Mouse (Mus musculus): ENCODE data around the gene Ptprm. TPM values are rescaled to one million over a fixed set of nuclear protein-coding genes. Genes with fewer than 3 reads are reported as not detected.

Gene Ptprm
- polyA plus RNA-seq, 1 experiment from 2014 or later, result 9.0 TPM

DNA sequence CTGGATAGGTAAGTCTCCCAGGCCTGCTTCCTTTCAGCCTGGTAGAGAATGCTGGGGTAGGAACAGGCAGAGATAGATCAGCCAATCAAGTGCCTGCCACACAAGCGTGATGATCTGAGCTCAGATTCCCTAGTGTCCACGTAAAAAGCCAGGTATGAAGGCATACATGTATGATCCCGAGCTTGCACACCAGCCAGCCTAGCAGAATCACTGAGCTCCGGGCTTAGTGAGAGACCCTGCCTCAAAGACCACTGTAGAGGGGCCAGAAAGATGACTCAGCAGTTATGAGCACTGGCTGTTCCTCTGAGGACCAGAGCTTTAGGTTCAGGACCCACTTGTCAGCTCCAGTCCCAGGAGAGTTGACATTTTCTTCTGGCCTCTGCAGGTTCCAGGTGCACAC, 52.9 kb downstream of the Ptprm start:
- DNase-seq (ENCODE audit: low spot score), result no peak
- Histone ChIP-seq H3K9me3 (replicated peaks) (no peaks in the 10 kb centered on the region), H3K4me1 (peaks cover 11% of the 10 kb centered on the region), H3K36me3 (no peaks in the 10 kb centered on the region), H3K27me3 (ENCODE audit: low read depth, poor library complexity, severe bottlenecking) (no peaks in the 10 kb centered on the region), H3K4me3 (no peak overlapping the region), H3K27ac (no peak overlapping the region)
- WGBS, result 95% methylated on average over 4 of the region's 4 CpGs

DNA sequence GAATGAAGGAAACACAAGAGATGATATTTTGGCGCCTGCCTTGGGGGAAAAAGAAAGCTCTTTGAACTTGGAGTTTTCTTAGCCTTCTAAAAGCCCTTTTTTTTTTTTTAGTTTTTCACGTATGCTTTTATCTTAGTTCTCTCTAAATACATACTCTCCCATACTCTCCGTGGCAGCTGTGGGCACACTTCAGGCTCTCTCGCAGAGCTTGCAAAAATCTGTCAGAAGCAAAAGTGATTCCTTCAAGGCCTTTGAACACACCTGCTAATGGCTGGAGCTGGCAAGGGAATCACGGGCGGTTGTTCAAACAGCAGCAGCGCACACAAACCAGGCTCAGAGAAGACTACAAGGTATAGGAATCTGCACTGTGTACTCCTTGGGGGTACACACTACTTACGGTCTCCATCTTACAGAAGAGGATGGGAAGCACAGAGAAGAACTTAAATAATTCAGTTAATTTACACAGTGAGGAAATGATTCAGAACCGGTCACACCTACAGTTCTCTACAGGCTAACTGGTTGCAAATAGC, 55.9 kb downstream of the Ptprm start:
- Histone ChIP-seq H3K9me3 (replicated peaks) (no peaks in the 10 kb centered on the region), H3K27me3 (ENCODE audit: low read depth, poor library complexity, severe bottlenecking) (no peaks in the 10 kb centered on the region), H3K4me1 (peaks cover 5% of the 10 kb centered on the region), H3K36me3 (no peaks in the 10 kb centered on the region), H3K4me3 (no peak overlapping the region), H3K27ac (no peak overlapping the region)
- no peak for DNase-seq (ENCODE audit: low spot score)
- WGBS, result 87% methylated on average over 9 of the region's 9 CpGs

DNA sequence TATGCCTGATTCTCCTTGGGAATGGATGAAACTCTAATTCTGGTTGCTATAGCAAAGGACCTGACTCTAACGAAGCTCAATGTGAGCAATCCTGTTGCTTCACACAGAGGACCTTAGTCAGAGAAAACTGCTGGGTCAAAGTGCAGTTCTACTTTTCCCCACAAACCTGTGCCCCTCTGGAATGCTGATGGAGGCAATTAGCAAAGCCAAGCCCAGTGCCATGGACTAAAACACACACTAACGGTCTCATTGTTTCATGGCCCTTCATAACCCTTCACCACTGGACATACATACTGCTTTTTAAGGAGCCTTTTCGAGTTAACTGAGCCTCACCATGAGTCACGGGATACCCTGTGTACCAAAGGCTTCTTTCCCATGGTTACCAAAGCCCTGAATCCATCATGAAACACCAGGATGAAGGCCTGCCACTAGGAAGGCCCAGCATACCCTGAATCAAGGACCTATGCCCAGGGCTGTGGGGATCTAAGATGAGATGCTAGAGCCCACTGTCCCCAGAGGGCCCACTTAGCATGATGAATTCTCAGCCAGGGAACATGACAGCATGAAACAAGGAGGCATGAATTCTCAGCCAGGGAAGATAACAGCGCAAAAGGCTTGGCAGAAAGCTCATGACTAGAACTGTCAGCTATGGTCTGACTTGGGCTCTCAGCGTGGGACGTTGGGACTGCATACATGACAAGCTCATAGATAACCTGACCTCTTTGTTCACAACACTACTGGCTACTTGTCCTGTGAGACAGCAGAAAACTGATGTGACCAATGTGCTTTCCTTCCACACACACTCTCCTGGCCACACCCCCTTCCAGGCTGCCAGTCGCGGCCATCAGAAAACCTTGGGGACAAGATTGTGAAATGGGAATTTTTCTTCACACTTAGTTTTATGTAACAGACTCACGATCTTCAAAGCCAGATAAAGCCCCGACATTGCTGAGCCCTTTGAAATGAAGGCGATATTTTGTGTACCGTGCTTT, 57.4 kb downstream of the Ptprm start:
- WGBS, result 89% methylated on average over 13 of the region's 13 CpGs
- Histone ChIP-seq H3K27ac (no peak overlapping the region), H3K36me3 (no peaks in the 10 kb centered on the region), H3K9me3 (replicated peaks) (no peaks in the 10 kb centered on the region), H3K27me3 (ENCODE audit: low read depth, poor library complexity, severe bottlenecking) (no peaks in the 10 kb centered on the region), H3K4me3 (no peak overlapping the region), H3K4me1 (peaks cover 5% of the 10 kb centered on the region; the same call in 1 of the 2 replicates)
- no peak for DNase-seq (ENCODE audit: low spot score)

DNA sequence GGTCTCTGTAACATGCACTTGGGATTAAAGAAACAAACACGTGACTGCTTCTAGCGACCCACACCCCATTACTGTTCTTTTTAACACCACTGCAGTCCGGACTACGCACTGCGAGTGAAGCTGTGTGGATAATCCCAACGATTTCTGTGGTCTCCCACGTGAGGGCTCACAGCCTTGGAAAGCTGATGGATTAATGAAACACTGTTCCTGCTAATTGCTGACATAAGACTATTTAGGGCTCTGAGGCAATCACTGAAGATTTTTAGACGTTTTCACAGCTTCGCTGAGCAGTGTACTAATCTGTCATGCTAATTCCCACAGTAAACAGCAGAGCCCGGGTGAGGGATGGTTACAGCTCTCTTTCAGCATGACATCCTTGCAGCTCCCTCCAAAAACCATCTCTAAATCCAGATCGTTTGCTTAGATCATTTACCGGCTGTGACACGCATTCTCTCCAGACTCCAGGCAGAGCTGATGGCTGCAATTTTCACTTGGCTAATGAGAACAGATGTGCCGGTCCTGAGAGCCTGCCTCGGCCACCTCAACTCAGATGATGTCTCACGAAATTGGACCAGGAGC, 63.5 kb downstream of the Ptprm start:
- WGBS, result 22% methylated on average over 16 of the region's 16 CpGs
- Histone ChIP-seq H3K27ac (no peak overlapping the region), H3K4me3 (peak overlapping the region; percentile 22), H3K27me3 (ENCODE audit: low read depth, poor library complexity, severe bottlenecking) (peaks cover 10% of the 10 kb centered on the region), H3K36me3 (no peaks in the 10 kb centered on the region), H3K9me3 (replicated peaks) (no peaks in the 10 kb centered on the region), H3K4me1 (peaks cover 23% of the 10 kb centered on the region)
- DNase-seq (ENCODE audit: low spot score), result no peak

DNA sequence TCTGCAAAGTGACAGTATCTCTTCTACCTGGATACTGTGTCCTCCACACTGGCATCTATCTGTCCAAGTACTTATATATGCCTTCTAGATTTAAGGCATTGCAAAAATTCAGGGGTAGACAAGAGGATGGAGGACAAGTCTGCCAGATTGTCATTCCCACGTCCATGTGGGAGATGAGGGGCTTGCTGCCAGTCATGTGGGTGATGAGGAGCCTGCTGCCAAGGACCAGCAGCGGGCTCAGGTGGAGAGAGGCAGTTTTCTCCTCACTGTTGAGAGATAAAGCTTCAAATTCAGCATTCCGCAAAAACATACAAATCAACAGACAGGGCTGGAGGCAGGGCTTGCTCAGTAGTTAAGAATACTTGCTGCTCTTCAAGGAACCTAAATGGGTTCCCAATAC, 66.8 kb downstream of the Ptprm start:
- Histone ChIP-seq H3K4me3 (no peak overlapping the region), H3K36me3 (no peaks in the 10 kb centered on the region), H3K9me3 (replicated peaks) (no peaks in the 10 kb centered on the region), H3K27ac (no peak overlapping the region), H3K4me1 (peaks cover 23% of the 10 kb centered on the region), H3K27me3 (ENCODE audit: low read depth, poor library complexity, severe bottlenecking) (peaks cover 10% of the 10 kb centered on the region)
- no peak for DNase-seq (ENCODE audit: low spot score)
- WGBS, result 91% methylated on average over 3 of the region's 3 CpGs

DNA sequence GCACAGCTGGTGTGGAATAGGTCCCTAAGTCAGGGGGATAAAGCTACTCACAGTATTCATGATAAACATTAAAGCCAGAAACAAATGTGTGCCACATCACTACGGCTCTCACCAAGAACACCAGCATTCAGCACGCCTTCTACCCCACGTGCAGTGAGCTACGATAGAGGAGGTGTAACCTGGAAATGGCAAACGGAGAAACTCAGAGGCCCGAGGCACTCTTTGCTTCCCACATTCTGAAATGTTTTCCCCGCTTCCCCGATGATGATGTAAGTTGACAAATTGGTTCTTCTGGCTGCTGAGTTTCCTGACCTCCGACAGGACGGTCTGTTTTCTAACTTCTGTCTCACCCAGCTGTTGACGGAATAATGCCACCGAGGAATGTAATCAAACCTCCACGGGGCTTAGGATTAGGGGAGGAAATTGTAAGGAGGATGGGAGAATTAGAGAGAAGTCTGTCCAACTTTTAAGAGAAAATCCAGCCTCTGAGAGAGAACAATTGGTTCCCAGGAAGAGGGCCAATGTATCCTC, 72.6 kb downstream of the Ptprm start:
- DNase-seq (ENCODE audit: low spot score), result no peak
- Histone ChIP-seq H3K9me3 (replicated peaks) (no peaks in the 10 kb centered on the region), H3K27me3 (ENCODE audit: low read depth, poor library complexity, severe bottlenecking) (no peaks in the 10 kb centered on the region), H3K4me1 (0 out of 2 replicates have a peak, but pooled peaks cover 4% of the 10 kb centered on the region), H3K4me3 (no peak overlapping the region), H3K36me3 (no peaks in the 10 kb centered on the region), H3K27ac (no peak overlapping the region)
- 59% methylated on average over 13 of the region's 13 CpGs for WGBS

DNA sequence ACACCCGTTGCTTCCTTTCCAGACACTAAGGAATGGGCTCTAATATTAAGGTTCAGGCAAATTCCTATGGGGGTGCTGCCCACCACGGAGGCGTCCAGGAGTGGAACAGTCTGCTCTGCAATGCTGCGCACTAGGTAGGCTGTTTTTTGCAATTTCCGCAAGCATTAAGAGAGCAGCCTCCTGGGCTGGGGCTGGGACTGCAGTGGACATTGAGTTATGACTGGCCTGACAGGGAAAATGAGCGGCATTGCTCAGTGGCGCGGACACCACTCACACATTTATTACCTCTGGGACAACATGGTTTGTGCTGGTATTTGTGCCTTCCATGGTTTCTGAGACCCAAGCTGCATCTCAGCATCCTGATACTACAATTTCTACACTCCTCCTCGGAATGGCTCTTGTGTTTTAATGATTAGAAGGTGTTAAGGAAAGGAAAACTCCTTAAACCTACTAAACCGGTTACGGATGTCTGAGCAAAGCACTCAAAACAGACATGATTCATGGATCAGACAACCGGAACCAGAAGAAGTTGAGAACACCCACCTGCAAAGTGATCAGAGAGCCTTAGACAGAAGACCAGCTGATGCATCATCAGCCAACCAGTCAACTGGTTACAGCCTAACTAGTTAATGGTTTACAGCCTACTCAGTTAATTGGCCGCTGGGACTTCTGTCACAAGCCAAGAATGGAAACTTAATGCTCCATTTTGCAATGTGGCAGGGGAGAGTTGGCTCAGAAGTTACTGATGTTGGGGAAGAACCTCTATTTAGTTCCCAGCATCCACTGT, 76.9 kb downstream of the Ptprm start:
- WGBS, result 86% methylated on average over 13 of the region's 13 CpGs
- H3K9me3 ChIP-seq (replicated peaks), result no peaks in the 10 kb centered on the region
- H3K27me3 ChIP-seq (ENCODE audit: low read depth, poor library complexity, severe bottlenecking), result no peaks in the 10 kb centered on the region
- H3K4me3 ChIP-seq, result no peak overlapping the region
- no peak overlapping the region for H3K27ac ChIP-seq
- no peaks in the 10 kb centered on the region for H3K36me3 ChIP-seq
- H3K4me1 ChIP-seq, result peaks cover 9% of the 10 kb centered on the region
- DNase-seq (ENCODE audit: low spot score), result no peak

DNA sequence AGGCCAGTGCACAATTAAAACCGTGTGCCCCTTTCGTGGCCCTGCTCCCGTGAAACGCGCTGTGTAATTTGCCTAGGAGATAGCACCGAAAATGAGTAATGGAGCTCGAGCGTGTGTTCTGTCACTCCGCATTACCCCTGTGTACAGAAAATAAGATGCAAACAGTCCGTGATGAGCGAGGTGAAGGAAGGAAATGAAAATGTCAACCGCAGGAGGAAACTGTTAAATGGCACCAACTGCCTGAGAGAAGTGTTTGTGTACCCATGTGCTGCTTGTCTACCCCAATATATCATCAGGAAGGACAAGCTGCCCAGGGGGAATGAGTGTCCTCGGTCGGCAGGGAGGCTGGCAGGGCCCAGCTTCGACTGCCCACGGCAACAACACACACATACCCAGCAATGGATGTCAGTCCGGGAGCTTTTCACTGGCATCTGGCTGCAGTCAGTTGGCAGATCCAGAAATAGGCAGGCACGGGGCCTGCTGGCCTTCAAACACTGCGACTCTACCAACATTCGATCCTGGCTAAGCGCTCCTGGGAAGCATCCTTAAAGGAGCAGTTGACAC, 79.6 kb downstream of the Ptprm start:
- no peak for DNase-seq (ENCODE audit: low spot score)
- H3K36me3 ChIP-seq, result no peaks in the 10 kb centered on the region
- no peaks in the 10 kb centered on the region for H3K9me3 ChIP-seq (replicated peaks)
- no peaks in the 10 kb centered on the region for H3K27me3 ChIP-seq (ENCODE audit: low read depth, poor library complexity, severe bottlenecking)
- 70% methylated on average over 21 of the region's 21 CpGs for WGBS
- 0 out of 2 replicates have a peak overlapping the region, but pooled peaks have one; percentile 23 for H3K27ac ChIP-seq
- no peak overlapping the region for H3K4me3 ChIP-seq
- H3K4me1 ChIP-seq, result peaks cover 5% of the 10 kb centered on the region

DNA sequence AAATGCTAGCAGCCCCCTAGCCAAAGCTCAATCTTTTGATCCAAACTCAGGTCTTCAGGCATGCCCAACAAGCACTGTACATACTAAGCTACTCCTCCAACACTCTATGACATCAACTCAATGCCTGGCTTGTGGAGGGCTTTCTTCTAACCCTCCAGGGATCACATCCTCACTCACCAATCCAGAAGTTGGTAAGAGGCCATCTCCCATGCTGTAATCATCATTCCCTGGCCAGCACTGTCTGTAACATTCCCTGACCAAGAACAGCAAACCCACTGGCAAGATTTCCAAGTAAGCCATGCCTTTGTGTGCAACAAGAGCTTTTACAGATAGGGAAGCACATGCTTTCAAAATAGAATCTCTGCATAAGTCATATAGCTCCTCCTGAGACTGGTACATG, 81.3 kb downstream of the Ptprm start:
- DNase-seq (ENCODE audit: low spot score), result no peak
- Histone ChIP-seq H3K27ac (no peak overlapping the region), H3K9me3 (replicated peaks) (no peaks in the 10 kb centered on the region), H3K4me1 (peaks cover 8% of the 10 kb centered on the region), H3K36me3 (no peaks in the 10 kb centered on the region), H3K27me3 (ENCODE audit: low read depth, poor library complexity, severe bottlenecking) (no peaks in the 10 kb centered on the region), H3K4me3 (no peak overlapping the region)

DNA sequence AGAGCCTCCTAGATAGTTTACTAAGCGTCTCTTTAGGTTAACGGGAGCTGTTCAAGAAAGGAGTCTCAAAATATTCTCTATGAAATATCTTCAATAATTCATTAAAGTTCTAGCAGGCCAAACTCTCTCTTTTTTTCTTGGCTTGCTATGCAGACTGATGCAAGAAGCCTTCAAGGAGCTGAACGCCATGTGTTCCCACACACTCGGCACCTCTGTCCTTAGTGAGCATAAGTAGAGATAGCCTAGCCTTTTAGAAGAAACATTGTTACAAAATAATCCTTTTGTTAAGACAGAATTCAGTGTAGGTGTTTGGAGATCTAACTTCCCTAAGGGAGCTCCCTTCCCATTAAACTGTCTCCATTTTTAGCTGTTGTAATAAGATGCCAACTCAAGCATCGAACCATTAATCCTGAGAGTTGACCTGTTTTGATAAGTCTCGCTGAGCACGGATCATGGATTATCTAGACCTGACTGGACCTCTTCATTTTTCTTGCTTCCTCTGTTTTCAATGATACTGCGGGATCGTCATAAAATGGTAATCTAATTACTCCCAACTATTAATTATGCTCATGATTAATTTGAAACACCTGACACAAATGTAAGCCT, 85.7 kb downstream of the Ptprm start:
- WGBS, result 86% methylated on average over 9 of the region's 9 CpGs
- Histone ChIP-seq H3K9me3 (replicated peaks) (no peaks in the 10 kb centered on the region), H3K27me3 (ENCODE audit: low read depth, poor library complexity, severe bottlenecking) (no peaks in the 10 kb centered on the region), H3K4me1 (0 out of 2 replicates have a peak, but pooled peaks cover 3% of the 10 kb centered on the region), H3K36me3 (no peaks in the 10 kb centered on the region), H3K4me3 (no peak overlapping the region), H3K27ac (no peak overlapping the region)
- DNase-seq (ENCODE audit: low spot score), result peak; percentile 12

DNA sequence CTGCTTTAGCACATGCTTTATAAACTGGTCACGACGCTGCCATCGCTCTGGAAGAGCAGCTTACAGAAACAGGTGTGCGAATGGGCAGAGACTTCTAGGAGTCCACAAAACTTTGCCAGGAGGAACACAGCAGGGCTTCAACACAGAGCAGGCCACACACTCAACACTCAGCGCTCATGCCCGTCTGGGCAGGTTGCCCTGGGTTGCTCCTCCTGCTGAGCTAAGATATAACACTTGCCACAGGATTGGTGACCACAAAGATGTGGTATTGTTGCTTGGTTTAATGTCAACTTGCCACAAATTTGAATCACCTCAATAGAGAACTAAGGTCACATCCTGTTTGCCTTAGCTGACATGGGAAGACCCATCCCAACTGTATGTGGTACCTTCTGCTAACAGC, 88.0 kb downstream of the Ptprm start:
- no peaks in the 10 kb centered on the region for H3K9me3 ChIP-seq (replicated peaks)
- peak; percentile 11 for DNase-seq (ENCODE audit: low spot score)
- H3K4me3 ChIP-seq, result no peak overlapping the region
- 0 out of 2 replicates have a peak, but pooled peaks cover 3% of the 10 kb centered on the region for H3K4me1 ChIP-seq
- no peaks in the 10 kb centered on the region for H3K36me3 ChIP-seq
- no peak overlapping the region for H3K27ac ChIP-seq
- H3K27me3 ChIP-seq (ENCODE audit: low read depth, poor library complexity, severe bottlenecking), result no peaks in the 10 kb centered on the region
- WGBS, result 96% methylated on average over 6 of the region's 6 CpGs

DNA sequence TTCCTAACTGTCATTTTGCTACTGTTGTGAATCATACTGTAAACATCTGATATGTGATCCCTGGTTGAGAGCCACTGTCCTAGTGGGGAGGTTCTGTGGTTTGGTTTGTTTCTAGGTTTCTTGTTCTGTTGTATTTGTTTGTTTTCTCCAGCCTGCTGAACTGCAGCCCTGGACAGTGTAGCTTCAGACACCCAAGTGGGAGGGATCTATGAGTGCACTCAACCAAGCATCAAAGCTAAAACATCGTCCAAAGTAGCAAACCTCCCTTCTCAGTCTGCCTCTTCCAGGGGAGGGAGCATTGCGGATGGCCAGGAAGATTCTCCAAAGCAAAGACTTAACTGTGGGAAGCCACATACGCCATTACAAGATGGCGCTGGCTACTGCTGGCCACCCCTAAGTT, 88.7 kb downstream of the Ptprm start:
- DNase-seq (ENCODE audit: low spot score), result no peak
- 0 out of 2 replicates have a peak, but pooled peaks cover 3% of the 10 kb centered on the region for H3K4me1 ChIP-seq
- 94% methylated on average over 4 of the region's 4 CpGs for WGBS

More for the DNA sequence above, 88.7 kb downstream of the Ptprm start:
- H3K4me3 ChIP-seq, result no peak overlapping the region
- no peaks in the 10 kb centered on the region for H3K27me3 ChIP-seq (ENCODE audit: low read depth, poor library complexity, severe bottlenecking)
- no peaks in the 10 kb centered on the region for H3K36me3 ChIP-seq
- H3K27ac ChIP-seq, result no peak overlapping the region
- H3K9me3 ChIP-seq (replicated peaks), result no peaks in the 10 kb centered on the region
